Mouse (Mus musculus): ENCODE measurements around the gene Phf6.
A peak's percentile ranks its signal among the peaks of the same experiment; 100 is the strongest.
"Not testable (repeated sequence)": the region's sequence is repeated elsewhere in the genome, so short reads cannot be mapped to it uniquely, and the experiment has no call there.

Gene Phf6

GRCm38 (mm10) chrX:52978576-52978975, 66.5 kb downstream of the Phf6 start:
- no peak for DNase-seq (ENCODE audit: low read depth, low spot score)

GRCm38 (mm10) chrX:52981378-52981777, 69.3 kb downstream of the Phf6 start:
- no peak for DNase-seq (ENCODE audit: low read depth, low spot score)

GRCm38 (mm10) chrX:52987905-52988783, 76.1 kb downstream of the Phf6 start, which contains the start of gene Hprt:
Gene Hprt (plus strand): TSS chrX:52988137.
- DNase-seq (ENCODE audit: low read depth, low spot score), result peak; percentile 72

- DNase-seq (ENCODE audit: low read depth, low spot score), result not testable (repeated sequence)
Measured at GRCm38 (mm10) chrX:52994726-52995125, 82.7 kb downstream of the Phf6 start.

- DNase-seq (ENCODE audit: low read depth, low spot score), result not testable (repeated sequence)
Measured at GRCm38 (mm10) chrX:53004887-53005286, 92.8 kb downstream of the Phf6 start.

GRCm38 (mm10) chrX:53006062-53006461, 94.0 kb downstream of the Phf6 start:
- peak; percentile 76 for DNase-seq (ENCODE audit: low read depth, low spot score)
